Mouse (Mus musculus) MEL (cell line): ENCODE measurements around the gene Ddx56. TPM values are rescaled to one million over a fixed set of nuclear protein-coding genes. Genes with fewer than 3 reads are reported as not detected.

Experiments
- DNase-seq: peaks from one replicate; pipeline ENCODE4 v3.0.0; 2011; ENCODE audit warnings: low read depth, low spot score
- H3K27ac ChIP-seq: 2 replicates; pipeline ENCODE4 v1.5.1; 2012; ENCODE audit warnings: low read depth, mild to moderate bottlenecking, control low read depth, low read length, moderate library complexity; ENCODE audit not compliant: control insufficient read depth
- H3K27me3 ChIP-seq, 2 experiments: fragments of 150-350 bp in 1 of 2; sonication (generic) in 1 of 2; 2 replicates each; pipeline ENCODE4 v1.6.1; 2012; ENCODE audit warnings: low read length in 2 of 2, mild to moderate bottlenecking in 2 of 2, improper control_type of control experiment in 1 of 2, moderate library complexity in 1 of 2; ENCODE audit not compliant: insufficient read depth in 2 of 2, control insufficient read depth in 1 of 2
- H3K36me3 ChIP-seq, 2 experiments: 2 replicates each; pipeline ENCODE4 v1.6.1; 2012 to 2014; ENCODE audit warnings: low read length in 2 of 2, improper control_type of control experiment in 1 of 2, inconsistent platforms in 1 of 2, mild to moderate bottlenecking in 1 of 2; ENCODE audit not compliant: insufficient read depth in 2 of 2, control insufficient read depth in 1 of 2
- H3K4me1 ChIP-seq, 2 experiments: fragments of 150-350 bp in 1 of 2; sonication (generic) in 1 of 2; 2 replicates each; pipeline ENCODE4 v1.6.1; 2012; ENCODE audit warnings: low read length in 2 of 2, improper control_type of control experiment in 1 of 2, mild to moderate bottlenecking in 1 of 2; ENCODE audit not compliant: insufficient read depth in 2 of 2, control insufficient read depth in 1 of 2
- H3K4me3 ChIP-seq, 2 experiments: fragments of 150-350 bp in 1 of 2; sonication (generic) in 1 of 2; 2 replicates each; pipeline ENCODE4 v1.5.1; 2012; ENCODE audit warnings: low read depth in 2 of 2, low read length in 2 of 2, mild to moderate bottlenecking in 2 of 2, moderate library complexity in 2 of 2, control low read depth in 1 of 2, improper control_type of control experiment in 1 of 2; ENCODE audit not compliant: control insufficient read depth in 1 of 2, insufficient read depth in 1 of 2
- H3K79me2 ChIP-seq: 2 replicates; pipeline ENCODE4 v1.6.1; 2012; ENCODE audit warnings: mild to moderate bottlenecking, low read length, moderate library complexity; ENCODE audit not compliant: control insufficient read depth, poor library complexity, insufficient read depth
- H3K9ac ChIP-seq: 2 replicates; pipeline ENCODE4 v1.6.1; 2012; ENCODE audit warnings: low read depth, mild to moderate bottlenecking, control low read depth, low read length, moderate library complexity; ENCODE audit not compliant: control insufficient read depth, poor library complexity, severe bottlenecking
- H3K9me3 ChIP-seq: fragments of 150-350 bp; sonication (generic); replicated peaks from 2 replicates; pipeline ENCODE4 v1.6.1; 2012; ENCODE audit warnings: mild to moderate bottlenecking, low read length, improper control_type of control experiment, moderate library complexity; ENCODE audit not compliant: insufficient read depth
- BHLHE40 ChIP-seq: IDR thresholded peaks from 2 replicates; pipeline ENCODE4 v1.6.1; 2012; ENCODE audit warnings: low read depth, mild to moderate bottlenecking, inconsistent platforms, low read length, improper control_type of control experiment, borderline replicate concordance
- CHD1 ChIP-seq: IDR thresholded peaks from 2 replicates; pipeline ENCODE4 v1.6.1; 2012; ENCODE audit warnings: low read depth, mild to moderate bottlenecking, inconsistent platforms, low read length, improper control_type of control experiment
- CHD2 ChIP-seq: IDR thresholded peaks from 2 replicates; pipeline ENCODE4 v1.6.1; 2011; ENCODE audit warnings: low read length, improper control_type of control experiment
- CTCF ChIP-seq, 3 experiments: IDR thresholded peaks in 2 of 3; conservative IDR thresholded peaks in 1 of 3; 2 replicates each; pipeline ENCODE4 v1.5.1; 2011 to 2012; ENCODE audit warnings: low read length in 3 of 3, low read depth in 2 of 3, mild to moderate bottlenecking in 2 of 3, improper control_type of control experiment in 1 of 3, inconsistent platforms in 1 of 3, mixed read lengths in 1 of 3, moderate library complexity in 1 of 3; ENCODE audit not compliant: control insufficient read depth in 1 of 3, insufficient read depth in 1 of 3, poor library complexity in 1 of 3, severe bottlenecking in 1 of 3
- E2F4 ChIP-seq: IDR thresholded peaks from 2 replicates; pipeline ENCODE4 v1.6.1; 2011; ENCODE audit warnings: low read depth, low read length, improper control_type of control experiment, borderline replicate concordance
- ELF1 ChIP-seq: IDR thresholded peaks from 2 replicates; pipeline ENCODE4 v1.6.1; 2014; ENCODE audit warnings: low read depth, mild to moderate bottlenecking, inconsistent platforms, low read length, improper control_type of control experiment, moderate library complexity
- ETS1 ChIP-seq: IDR thresholded peaks from 2 replicates; pipeline ENCODE4 v1.6.1; 2012; ENCODE audit warnings: low read depth, mild to moderate bottlenecking, inconsistent platforms, low read length, improper control_type of control experiment, moderate library complexity
- GABPA ChIP-seq: IDR thresholded peaks from 2 replicates; pipeline ENCODE4 v1.6.1; 2012; ENCODE audit warnings: low read depth, mild to moderate bottlenecking, inconsistent platforms, low read length, improper control_type of control experiment, moderate library complexity
- GATA1 ChIP-seq: IDR thresholded peaks from 2 replicates; pipeline ENCODE4 v1.6.1; 2011; ENCODE audit warnings: low read depth, low read length, improper control_type of control experiment
- HCFC1 ChIP-seq: IDR thresholded peaks from 2 replicates; pipeline ENCODE4 v1.6.1; 2012; ENCODE audit warnings: low read depth, mild to moderate bottlenecking, inconsistent platforms, low read length, improper control_type of control experiment, moderate library complexity
- JUND ChIP-seq: IDR thresholded peaks from 2 replicates; pipeline ENCODE4 v1.6.1; 2011; ENCODE audit warnings: low read depth, mild to moderate bottlenecking, improper control_type of control experiment, low read length
- KAT2A ChIP-seq: conservative IDR thresholded peaks from 2 replicates; pipeline ENCODE4 v1.6.1; 2012; ENCODE audit warnings: low read depth, low read length, improper control_type of control experiment, inconsistent platforms
- MAFK ChIP-seq: IDR thresholded peaks from 2 replicates; pipeline ENCODE4 v1.6.1; 2011; ENCODE audit warnings: low read depth, mild to moderate bottlenecking, low read length, improper control_type of control experiment, borderline replicate concordance
- MAX ChIP-seq: IDR thresholded peaks from 2 replicates; pipeline ENCODE4 v1.6.1; 2011; ENCODE audit warnings: low read length, improper control_type of control experiment
- MAZ ChIP-seq: IDR thresholded peaks from 2 replicates; pipeline ENCODE4 v1.6.1; 2012; ENCODE audit warnings: low read depth, mild to moderate bottlenecking, inconsistent platforms, low read length, improper control_type of control experiment
- MXI1 ChIP-seq: IDR thresholded peaks from 2 replicates; pipeline ENCODE4 v1.6.1; 2011; ENCODE audit warnings: mild to moderate bottlenecking, low read depth, low read length, improper control_type of control experiment
- MYB ChIP-seq: IDR thresholded peaks from 2 replicates; pipeline ENCODE4 v1.6.1; 2011; ENCODE audit warnings: mild to moderate bottlenecking, low read depth, low read length, improper control_type of control experiment
- MYC ChIP-seq: IDR thresholded peaks from 2 replicates; pipeline ENCODE4 v1.6.1; 2011; ENCODE audit warnings: low read depth, mild to moderate bottlenecking, low read length, improper control_type of control experiment, moderate library complexity
- NELFE ChIP-seq: IDR thresholded peaks from 2 replicates; pipeline ENCODE4 v1.6.1; 2011; ENCODE audit warnings: low read depth, low read length, improper control_type of control experiment
- NRF1 ChIP-seq: IDR thresholded peaks from 2 replicates; pipeline ENCODE4 v1.6.1; 2014; ENCODE audit warnings: low read depth, mild to moderate bottlenecking, inconsistent platforms, low read length, improper control_type of control experiment, moderate library complexity; ENCODE audit not compliant: poor library complexity, insufficient read depth, severe bottlenecking
- POLR2A ChIP-seq, 2 experiments: IDR thresholded peaks; 2 replicates each; pipeline ENCODE4 v1.6.1; 2011 to 2012; ENCODE audit warnings: low read length in 2 of 2, mild to moderate bottlenecking in 2 of 2, control low read depth in 1 of 2, improper control_type of control experiment in 1 of 2, low read depth in 1 of 2, moderate library complexity in 1 of 2; ENCODE audit not compliant: control insufficient read depth in 1 of 2, insufficient read depth in 1 of 2, poor library complexity in 1 of 2
- POLR2AphosphoS2 ChIP-seq: IDR thresholded peaks from 2 replicates; pipeline ENCODE4 v1.6.1; 2011; ENCODE audit warnings: low read length, improper control_type of control experiment
- POLR2AphosphoS5 ChIP-seq: IDR thresholded peaks from 2 replicates; pipeline ENCODE4 v1.6.1; 2012; ENCODE audit warnings: low read depth, borderline replicate concordance, mild to moderate bottlenecking, inconsistent platforms, low read length, moderate library complexity, mixed read lengths
- RAD21 ChIP-seq: IDR thresholded peaks from 2 replicates; pipeline ENCODE4 v1.6.1; 2011; ENCODE audit warnings: mild to moderate bottlenecking, low read depth, low read length, improper control_type of control experiment
- RCOR1 ChIP-seq: IDR thresholded peaks from 2 replicates; pipeline ENCODE4 v1.6.1; 2012; ENCODE audit warnings: low read depth, mild to moderate bottlenecking, inconsistent platforms, low read length, improper control_type of control experiment
- SIN3A ChIP-seq: IDR thresholded peaks from 2 replicates; pipeline ENCODE4 v1.6.1; 2012; ENCODE audit warnings: low read length, improper control_type of control experiment, inconsistent platforms
- SMC3 ChIP-seq: IDR thresholded peaks from 2 replicates; pipeline ENCODE4 v1.6.1; 2011; ENCODE audit warnings: low read depth, low read length, improper control_type of control experiment
- TBP ChIP-seq: IDR thresholded peaks from 2 replicates; pipeline ENCODE4 v1.8.0; 2011; ENCODE audit warnings: low read depth, low read length, improper control_type of control experiment
- TCF12 ChIP-seq: IDR thresholded peaks from 2 replicates; pipeline ENCODE4 v1.6.1; 2014; ENCODE audit warnings: low read depth, mild to moderate bottlenecking, inconsistent platforms, low read length, improper control_type of control experiment, moderate library complexity
- UBTF ChIP-seq: IDR thresholded peaks from 2 replicates; pipeline ENCODE4 v1.6.1; 2012; ENCODE audit warnings: low read depth, mild to moderate bottlenecking, inconsistent platforms, low read length, improper control_type of control experiment, moderate library complexity, borderline replicate concordance; ENCODE audit not compliant: insufficient read depth
- USF1 ChIP-seq: IDR thresholded peaks from 2 replicates; pipeline ENCODE4 v1.6.1; 2014; ENCODE audit warnings: low read depth, mild to moderate bottlenecking, inconsistent platforms, low read length, improper control_type of control experiment, moderate library complexity
- USF2 ChIP-seq, 2 experiments: IDR thresholded peaks; 2 replicates each; pipeline ENCODE4 v1.6.1; 2011 to 2012; ENCODE audit warnings: improper control_type of control experiment in 2 of 2, low read length in 2 of 2, borderline replicate concordance in 1 of 2, inconsistent platforms in 1 of 2, low read depth in 1 of 2, mild to moderate bottlenecking in 1 of 2; ENCODE audit not compliant: insufficient read depth in 1 of 2
- ZC3H11A ChIP-seq: IDR thresholded peaks from 2 replicates; pipeline ENCODE4 v1.6.1; 2012; ENCODE audit warnings: low read depth, mild to moderate bottlenecking, inconsistent platforms, low read length, improper control_type of control experiment
- ZMIZ1 ChIP-seq: IDR thresholded peaks from 2 replicates; pipeline ENCODE4 v1.6.1; 2012; ENCODE audit warnings: low read depth, mild to moderate bottlenecking, inconsistent platforms, low read length, improper control_type of control experiment, moderate library complexity
- ZNF384 ChIP-seq: IDR thresholded peaks from 2 replicates; pipeline ENCODE4 v1.6.1; 2012; ENCODE audit warnings: low read depth, mild to moderate bottlenecking, inconsistent platforms, low read length, improper control_type of control experiment
- polyA plus RNA-seq, 2 experiments: library from polyadenylated mRNA; stranded (reverse) in 1 of 2; unstranded in 1 of 2; fragments of >175 nt in 1 of 2; fragments of >200 nt in 1 of 2; gene quantifications; 2 replicates each; pipeline versions ENCODE4 v1.2.1 to v1.2.4; 2012; ENCODE audit warnings: low replicate concordance in 2 of 2, low read depth in 1 of 2; ENCODE audit not compliant: insufficient read length in 2 of 2, insufficient read depth in 1 of 2, missing spikeins in 1 of 2
- total RNA-seq: library from RNA; depleted of rRNA; stranded (reverse); fragments of 300-350 nt; gene quantifications from 2 replicates; pipeline ENCODE4 v1.2.3, GENCODE M21; 2012; rRNA removed

Ddx56 gene
- total RNA-seq: 178 and 201 TPM in 2 replicates
- 100 to 1,000 TPM in 1 of 2 experiments, not detected in 1; 138 TPM for polyA plus RNA-seq

GRCm38 (mm10) chr11:6267320-6268254 is at the start of gene Ddx56:
Gene Ddx56 (minus strand): TSS chr11:6267772.
- Histone ChIP-seq H3K9me3 (no peaks in the 10 kb centered on the region), H3K27me3 (no peaks in the 10 kb centered on the region), H3K4me1 (peaks cover 0 to 14% of the 10 kb centered on the region in 2 experiments; a peak in 3 of 4 replicates), H3K36me3 (peaks cover 12 to 17% of the 10 kb centered on the region in 2 experiments), H3K27ac (peak within 1 kb of the TSS; percentile 73), H3K79me2 (peaks cover 21% of the 10 kb centered on the region), H3K4me3 (peak within 1 kb of the TSS; percentile 62 to 71), H3K9ac (peak within 1 kb of the TSS; percentile 79)
- DNase-seq: peak; percentile 99
- peak; percentile 96 to 99 for TF ChIP-seq POLR2A (IDR thresholded peaks at IDR 0.05; ENCODE audit: control insufficient read depth in 1 of 2, insufficient read depth in 1 of 2, low read depth in 1 of 2, low read length in 2 of 2, poor library complexity in 1 of 2)
- no peak for TF ChIP-seq UBTF
- TF ChIP-seq JUND: no peak
- TF ChIP-seq MAZ: no peak
- no peak for TF ChIP-seq GABPA
- no peak for TF ChIP-seq BHLHE40
- no peak for TF ChIP-seq RAD21
- no peak for TF ChIP-seq USF2 (IDR thresholded peaks at IDR 0.05; ENCODE audit: borderline replicate concordance in 1 of 2, insufficient read depth in 1 of 2, low read depth in 1 of 2, low read length in 2 of 2)
- peak; percentile 58; the same call in 1 of the 2 replicates for TF ChIP-seq USF1
- no peak for TF ChIP-seq CHD1
- peak; percentile 99 for TF ChIP-seq HCFC1
- TF ChIP-seq ZC3H11A: no peak
- TF ChIP-seq GATA1: peak; percentile 90
- no peak for TF ChIP-seq CHD2
- TF ChIP-seq NRF1: peak; percentile 91
- TF ChIP-seq TCF12: peak; percentile 70
- TF ChIP-seq E2F4: no peak
- peak; percentile 59; the same call in 1 of the 2 replicates for TF ChIP-seq ETS1
- TF ChIP-seq ELF1: peak; percentile 78
- TF ChIP-seq MAFK: no peak
- TF ChIP-seq MXI1: peak; percentile 100
- TF ChIP-seq MAX: peak; percentile 94
- peak; percentile 99 for TF ChIP-seq RCOR1
- no peak for TF ChIP-seq MYB
- TF ChIP-seq KAT2A: peak; percentile 82
- 0 out of 6 replicates have a peak, but pooled peaks of 1 of the 3 experiments have one; percentile 2 for TF ChIP-seq CTCF (IDR thresholded peaks at IDR 0.05 in 2 of 3, conservative IDR thresholded peaks at IDR 0.05 in 1 of 3; ENCODE audit: control insufficient read depth in 1 of 3, insufficient read depth in 1 of 3, low read depth in 2 of 3, low read length in 3 of 3, poor library complexity in 1 of 3, severe bottlenecking in 1 of 3)
- TF ChIP-seq POLR2AphosphoS2: peak; percentile 97
- peak; percentile 98 for TF ChIP-seq SIN3A
- no peak for TF ChIP-seq POLR2AphosphoS5
- TF ChIP-seq ZNF384: no peak
- peak; percentile 99 for TF ChIP-seq NELFE
- peak; percentile 95 for TF ChIP-seq TBP
- TF ChIP-seq SMC3: no peak
- TF ChIP-seq ZMIZ1: peak; percentile 61
- TF ChIP-seq MYC: peak; percentile 98
